Mouse (Mus musculus) embryonic fibroblast, embryonic 13.5 days (primary cell): ENCODE measurements around the gene Gas2l1. TPM values are rescaled to one million over a fixed set of nuclear protein-coding genes. Genes with fewer than 3 reads are reported as not detected.

ENCODE experiments used
- H3K27ac ChIP-seq: 2 replicates; pipeline ENCODE4 v1.5.1; 2012; ENCODE audit warnings: low read length, control low read depth, inconsistent platforms; ENCODE audit not compliant: insufficient read depth
- H3K4me1 ChIP-seq: 2 replicates; pipeline ENCODE4 v1.6.1; 2011; ENCODE audit warnings: low read length; ENCODE audit not compliant: control insufficient read depth, insufficient read depth
- H3K4me3 ChIP-seq: 2 replicates; pipeline ENCODE4 v1.5.1; 2011; ENCODE audit warnings: mild to moderate bottlenecking, control low read depth, low read length; ENCODE audit not compliant: insufficient read depth
- CTCF ChIP-seq: IDR thresholded peaks from 2 replicates; pipeline ENCODE4 v1.5.1; 2011; ENCODE audit warnings: mild to moderate bottlenecking, control low read depth, low read length, moderate library complexity, borderline replicate concordance; ENCODE audit not compliant: insufficient read depth
- POLR2A ChIP-seq: IDR thresholded peaks from 2 replicates; pipeline ENCODE4 v1.6.1; 2011; ENCODE audit warnings: low read depth, mild to moderate bottlenecking, control low read depth, low read length, moderate library complexity
- polyA plus RNA-seq: library from polyadenylated mRNA; stranded (reverse); fragments of >200 nt; gene quantifications from 2 replicates; pipeline ENCODE4 v1.2.4, GENCODE M21; 2011; ENCODE audit warnings: low read depth; ENCODE audit not compliant: missing spikeins, insufficient read length

Gas2l1 gene
- 37.8 and 50.2 TPM in 2 replicates for polyA plus RNA-seq

DNA sequence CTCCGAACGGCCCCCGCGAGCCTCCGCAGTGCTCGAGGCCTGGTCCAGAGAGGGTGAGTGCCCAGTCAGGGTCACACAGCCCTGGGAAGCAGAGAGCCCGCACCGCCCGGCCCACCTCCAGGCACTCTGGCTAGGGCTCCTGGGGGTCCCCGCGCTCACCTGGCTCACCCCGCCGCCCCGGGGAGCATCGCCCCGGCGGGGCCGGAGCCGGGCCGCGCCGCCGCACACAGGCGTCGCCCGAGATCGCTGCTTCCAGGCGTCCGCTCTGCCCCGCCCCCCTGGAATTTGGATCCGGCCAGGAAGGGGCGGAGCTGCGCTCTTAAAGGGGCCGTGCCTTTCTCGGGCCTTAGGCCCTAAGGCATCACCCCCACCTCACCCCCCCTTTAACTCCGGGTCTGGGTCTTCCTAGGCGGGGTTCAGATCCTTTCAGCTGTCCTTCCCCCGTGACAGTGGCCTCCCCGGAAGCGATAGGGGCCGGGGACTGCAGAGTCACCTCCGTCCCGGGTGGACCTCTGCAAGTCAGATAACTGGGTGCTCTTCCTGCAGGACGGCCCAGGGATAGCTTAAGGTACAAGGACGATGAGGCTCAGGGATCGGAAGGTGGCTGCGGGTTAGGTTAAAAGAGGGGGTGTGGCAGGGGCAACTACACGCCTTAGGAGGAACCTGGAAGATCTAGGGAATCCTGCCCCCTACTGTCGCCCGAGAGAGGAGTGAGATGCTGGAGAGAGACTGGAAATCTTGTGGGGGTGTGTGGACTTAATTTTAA lies at the start of gene Gas2l1:
Gene Gas2l1, minus strand, starts transcription at position 272 of the 766 bp plus-strand sequence.
- TF ChIP-seq POLR2A, result peak; percentile 46
- peak; percentile 29; the same call in 1 of the 2 replicates for TF ChIP-seq CTCF
- H3K4me1 ChIP-seq, result peaks cover 2% of the 10 kb centered on the region; the same call in 1 of the 2 replicates
- H3K27ac ChIP-seq, result peak within 1 kb of the TSS; percentile 55
- H3K4me3 ChIP-seq, result peak within 1 kb of the TSS; percentile 73

DNA sequence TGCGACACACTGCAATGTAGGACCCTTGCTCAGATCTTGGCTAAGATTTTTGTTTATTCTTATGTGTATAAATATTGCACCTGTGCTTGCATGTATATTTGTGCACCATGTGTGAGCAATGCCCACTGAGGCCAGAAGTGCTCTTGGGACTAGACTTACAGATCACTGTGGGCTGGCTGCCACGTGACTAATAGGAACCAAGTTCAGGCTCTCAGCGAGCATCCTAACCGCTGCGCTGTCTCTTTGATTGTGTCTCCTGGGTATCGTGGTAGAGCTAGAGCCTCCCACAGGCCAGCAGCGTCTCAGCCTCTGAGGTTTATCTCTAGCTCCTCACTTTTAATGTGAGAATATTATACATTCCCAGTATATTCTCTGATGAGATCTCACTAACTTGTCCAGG lies 48.5 kb upstream of the Gas2l1 start:
- Histone ChIP-seq H3K27ac (no peak overlapping the region), H3K4me1 (no peaks in the 10 kb centered on the region), H3K4me3 (no peak overlapping the region)
- TF ChIP-seq POLR2A, result no peak

DNA sequence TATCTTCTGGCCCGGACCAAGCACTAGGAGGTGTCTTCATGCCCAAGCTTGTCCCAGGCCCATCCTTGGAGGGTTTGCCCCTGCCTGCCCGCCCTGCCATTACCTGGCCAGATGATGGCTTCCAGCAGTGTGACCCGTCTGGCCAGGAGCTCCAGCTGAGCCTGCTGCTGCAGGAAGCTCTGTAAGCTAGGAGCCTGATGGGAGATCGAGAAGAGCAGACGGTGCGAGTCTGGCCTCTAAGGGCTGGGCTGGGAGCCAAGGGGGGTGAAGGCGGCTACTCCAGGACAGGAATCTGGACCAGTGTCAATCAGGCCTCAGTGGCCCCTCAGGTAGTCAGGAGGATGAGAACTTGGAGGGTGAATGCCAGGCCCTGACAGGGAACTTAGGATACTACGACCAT lies 44.3 kb upstream of the Gas2l1 start:
- H3K4me3 ChIP-seq, result no peak overlapping the region
- no peak overlapping the region for H3K27ac ChIP-seq
- no peaks in the 10 kb centered on the region for H3K4me1 ChIP-seq
- TF ChIP-seq POLR2A (no peak), CTCF (no peak)

DNA sequence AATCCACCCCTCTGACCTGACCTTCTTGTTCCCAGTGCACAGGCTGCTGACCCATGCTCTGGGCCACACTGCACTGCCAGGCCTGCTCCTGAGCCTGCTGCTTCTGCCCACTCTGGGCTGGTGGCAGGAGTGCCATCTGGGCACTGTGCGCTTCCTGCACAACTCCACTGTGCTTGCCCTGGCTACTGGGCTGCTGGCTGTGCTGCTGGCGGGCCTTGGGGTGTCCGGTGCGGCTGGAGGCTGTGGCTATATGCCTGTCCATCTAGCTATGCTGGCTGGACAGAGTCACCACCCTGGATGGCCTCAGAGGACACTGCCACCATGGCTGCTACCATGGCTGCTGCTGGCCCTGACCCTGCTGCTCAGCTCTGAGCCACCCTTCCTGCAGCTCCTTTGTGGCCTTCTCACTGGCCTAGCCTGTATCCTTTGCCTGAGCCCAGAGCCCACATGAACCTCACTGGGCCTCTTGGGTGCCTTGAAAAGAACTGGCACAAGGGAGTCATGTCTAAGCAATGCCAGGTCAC lies 38.9 kb upstream of the Gas2l1 start:
- Histone ChIP-seq H3K27ac (no peak overlapping the region), H3K4me1 (0 out of 2 replicates have a peak, but pooled peaks cover 2% of the 10 kb centered on the region)
- no peak for TF ChIP-seq POLR2A
- TF ChIP-seq CTCF, result no peak

DNA sequence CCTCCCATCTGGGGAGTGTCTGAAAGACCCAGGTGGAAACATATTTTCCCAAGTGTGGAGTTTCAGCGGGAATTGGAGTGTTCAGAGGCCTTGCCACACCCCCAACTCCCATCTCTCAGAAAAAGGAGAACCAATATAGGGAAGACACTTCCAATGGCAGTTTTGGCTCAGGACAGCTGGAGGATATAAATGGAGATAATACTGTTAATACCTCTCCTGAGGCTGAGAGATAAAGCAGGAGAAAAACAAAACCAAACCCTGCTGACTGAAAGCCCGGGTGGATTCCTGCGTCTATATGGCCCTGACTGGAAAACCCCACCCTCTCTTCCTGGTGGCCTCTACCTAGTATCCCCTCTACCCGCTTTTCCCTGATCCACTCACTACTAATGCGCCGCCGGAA lies 37.3 kb upstream of the Gas2l1 start:
- Histone ChIP-seq H3K27ac (no peak overlapping the region), H3K4me1 (0 out of 2 replicates have a peak, but pooled peaks cover 2% of the 10 kb centered on the region), H3K4me3 (no peak overlapping the region)
- TF ChIP-seq POLR2A, result no peak
- no peak for TF ChIP-seq CTCF

More for the DNA sequence above, 38.9 kb upstream of the Gas2l1 start:
- H3K4me3 ChIP-seq, result no peak overlapping the region

DNA sequence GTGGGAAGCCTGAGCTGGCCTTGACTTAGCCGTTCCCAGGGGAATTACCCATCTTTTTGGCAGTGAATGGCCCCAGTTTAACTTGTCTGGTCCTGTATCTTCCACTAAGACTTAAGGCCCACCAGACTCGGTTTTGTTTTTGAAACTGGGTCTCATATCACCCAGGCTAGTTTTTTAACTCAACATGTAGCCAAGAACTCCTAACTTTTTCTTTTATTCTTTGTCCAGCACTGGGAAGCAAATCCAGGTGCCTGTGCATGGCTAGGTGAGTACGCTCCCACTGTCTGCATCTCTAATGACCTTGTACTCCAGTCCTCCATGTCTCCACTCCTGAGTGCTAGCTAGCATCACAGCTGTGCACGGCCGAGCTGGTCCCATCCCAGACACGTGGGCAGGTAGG lies 36.5 kb upstream of the Gas2l1 start:
- Histone ChIP-seq H3K4me1 (0 out of 2 replicates have a peak, but pooled peaks cover 2% of the 10 kb centered on the region), H3K27ac (no peak overlapping the region), H3K4me3 (no peak overlapping the region)
- TF ChIP-seq CTCF (no peak), POLR2A (no peak)

DNA sequence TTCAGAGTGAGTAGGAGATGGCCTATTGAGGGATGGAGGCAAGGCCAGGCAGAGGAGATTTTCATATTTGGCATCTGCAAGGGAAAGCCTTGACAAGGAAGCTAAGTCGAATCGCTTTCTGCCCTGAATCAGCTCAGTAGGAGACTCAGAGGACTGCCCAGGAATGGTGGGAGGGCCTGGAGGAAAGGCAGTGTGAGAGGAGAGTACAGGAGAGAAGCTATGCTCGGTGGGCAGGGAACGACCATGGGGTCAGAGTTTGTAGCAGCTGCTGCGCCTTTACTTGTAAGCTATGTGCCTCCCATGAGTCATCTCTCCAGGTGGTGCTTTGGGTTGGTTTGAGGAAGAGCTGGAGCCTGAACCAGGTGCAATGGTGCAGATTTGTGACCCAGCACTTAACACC lies 35.7 kb upstream of the Gas2l1 start:
- Histone ChIP-seq H3K27ac (no peak overlapping the region), H3K4me3 (no peak overlapping the region), H3K4me1 (0 out of 2 replicates have a peak, but pooled peaks cover 2% of the 10 kb centered on the region)
- TF ChIP-seq POLR2A (no peak), CTCF (no peak)

DNA sequence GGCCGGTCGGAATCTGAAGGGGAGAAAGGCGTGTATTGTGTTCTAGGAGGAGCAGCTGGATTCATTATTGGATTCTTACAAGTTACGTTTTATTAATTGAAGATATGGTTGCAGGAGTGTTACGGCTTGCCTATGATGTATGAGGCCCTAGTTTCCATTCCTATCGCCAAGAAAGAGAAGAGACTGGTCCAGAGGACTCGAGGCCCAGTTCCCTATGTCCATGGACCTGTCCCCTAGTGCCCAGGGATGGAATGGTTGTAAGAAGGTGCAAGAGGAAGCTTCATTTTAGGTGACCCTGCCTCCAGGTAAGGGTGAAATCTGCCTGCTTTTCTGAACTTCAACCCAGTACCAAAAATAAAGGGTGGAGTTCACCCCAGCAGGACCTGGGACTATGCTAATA lies 35.2 kb upstream of the Gas2l1 start:
- TF ChIP-seq POLR2A (no peak), CTCF (no peak)
- peak overlapping the region; percentile 99 for H3K27ac ChIP-seq
- 0 out of 2 replicates have a peak, but pooled peaks cover 2% of the 10 kb centered on the region for H3K4me1 ChIP-seq
- H3K4me3 ChIP-seq, result peak overlapping the region; percentile 89

DNA sequence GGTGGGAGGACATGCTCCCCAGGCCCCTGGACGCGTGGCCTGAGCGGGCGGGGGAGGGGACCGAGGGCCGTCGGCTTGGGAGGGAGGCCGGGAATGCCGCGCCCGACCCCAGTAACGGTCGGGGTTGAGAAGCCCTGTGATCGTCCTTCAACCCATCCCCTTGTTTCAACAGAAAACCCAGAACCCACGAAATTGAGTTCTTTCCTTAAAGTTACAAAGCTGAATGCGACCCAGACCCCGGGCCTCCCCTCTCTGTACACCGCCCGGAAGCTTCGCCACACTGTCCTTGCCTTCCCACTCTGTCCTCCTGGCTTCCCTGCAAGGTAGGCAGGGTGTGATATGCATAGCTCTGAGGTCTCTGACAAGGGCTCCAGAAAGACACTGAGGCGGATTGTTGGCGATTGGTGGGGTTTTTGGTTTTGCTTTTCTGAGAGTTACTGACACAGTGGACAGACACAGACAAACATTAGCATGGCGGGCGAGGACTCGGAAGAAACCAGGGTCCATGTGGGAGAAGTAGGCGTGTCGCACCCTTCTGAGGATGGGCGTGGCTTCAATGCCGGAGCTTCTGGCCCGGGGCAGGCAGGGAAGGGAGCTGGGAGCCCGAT lies 34.6 kb upstream of the Gas2l1 start:
- Histone ChIP-seq H3K4me3 (peak overlapping the region; percentile 89), H3K4me1 (0 out of 2 replicates have a peak, but pooled peaks cover 2% of the 10 kb centered on the region), H3K27ac (peak overlapping the region; percentile 99)
- TF ChIP-seq CTCF (no peak), POLR2A (peak; percentile 96)

DNA sequence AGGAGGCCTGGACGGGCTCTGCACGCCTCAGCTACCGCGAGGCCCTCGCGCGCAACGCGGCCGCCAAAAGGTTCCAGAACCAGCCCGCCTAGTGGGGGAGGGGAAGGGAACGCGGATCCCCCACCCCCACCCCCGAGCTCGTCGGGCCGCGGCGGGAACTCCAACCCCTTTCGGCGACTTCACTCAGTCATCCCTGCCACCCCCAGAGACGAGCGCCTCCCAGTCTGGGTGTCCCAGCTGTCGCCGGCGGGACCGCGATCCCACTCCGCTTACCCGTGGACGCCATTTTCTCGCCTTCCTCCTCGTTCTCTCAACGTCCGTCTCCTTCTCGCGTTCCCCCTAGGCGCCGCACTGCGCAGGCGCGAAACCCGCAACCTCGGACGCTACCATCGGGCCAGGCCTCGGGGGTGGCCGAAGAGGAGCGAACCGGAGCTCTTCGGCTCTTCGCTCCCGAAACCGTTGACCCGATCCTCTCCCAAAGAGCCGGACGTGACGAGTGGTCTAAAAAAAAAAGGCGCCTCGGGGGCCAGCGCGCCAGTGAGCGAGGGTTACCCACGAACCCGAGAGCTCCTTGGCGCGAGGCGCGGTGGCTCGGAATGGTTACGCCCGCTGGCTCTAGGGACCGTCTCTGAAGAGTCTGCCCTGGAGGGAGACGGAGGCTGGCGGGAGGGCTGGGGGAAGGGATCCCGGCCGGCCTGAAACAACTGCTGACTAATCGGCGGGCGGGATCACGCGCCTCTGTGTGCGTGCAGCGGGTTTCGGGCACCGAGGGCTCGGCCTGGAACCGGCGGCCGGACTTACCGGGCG lies 33.8 kb upstream of the Gas2l1 start, which contains the start of the genes Rhbdd3 and Ewsr1:
Gene Rhbdd3, plus strand, starts transcription at position 191 of the 807 bp plus-strand sequence.
Gene Ewsr1, minus strand, starts transcription at position 531 of the 807 bp plus-strand sequence.
- TF ChIP-seq POLR2A (peak; percentile 93), CTCF (no peak)
- peak within 1 kb of the TSS; percentile 89 for H3K4me3 ChIP-seq
- 0 out of 2 replicates have a peak, but pooled peaks cover 2% of the 10 kb centered on the region for H3K4me1 ChIP-seq
- peak within 1 kb of the TSS; percentile 99 for H3K27ac ChIP-seq
